Mouse (Mus musculus): ENCODE data around the gene Snf8. TPM values are rescaled to one million over a fixed set of nuclear protein-coding genes. Genes with fewer than 3 reads are reported as not detected.

The Snf8 gene
- polyA plus RNA-seq, 1 experiment from 2014 or later = 78.9 TPM

- H3K9ac ChIP-seq = no peak overlapping the region
- H3K27ac ChIP-seq (ENCODE audit: poor library complexity, severe bottlenecking) = no peak overlapping the region
- 0 out of 2 replicates have a peak, but pooled peaks cover 2% of the 10 kb centered on the region for H3K4me1 ChIP-seq (replicated peaks)
- H3K36me3 ChIP-seq = peaks cover 89% of the 10 kb centered on the region
- no peak overlapping the region for H3K4me3 ChIP-seq
- H3K4me2 ChIP-seq = no peak overlapping the region
- ATAC-seq (ENCODE audit: insufficient number of reproducible peaks, low FRiP score) = peak; percentile 53; the same call in 1 of the 2 replicates
- WGBS = 84% methylated on average over 4 of the region's 4 CpGs
- H3K27me3 ChIP-seq (replicated peaks) = no peaks in the 10 kb centered on the region
- H3K9me3 ChIP-seq (replicated peaks) = no peaks in the 10 kb centered on the region
Measured at GRCm38 (mm10) chr11:96049939-96050338, 15.3 kb downstream of the Snf8 start.

DNA sequence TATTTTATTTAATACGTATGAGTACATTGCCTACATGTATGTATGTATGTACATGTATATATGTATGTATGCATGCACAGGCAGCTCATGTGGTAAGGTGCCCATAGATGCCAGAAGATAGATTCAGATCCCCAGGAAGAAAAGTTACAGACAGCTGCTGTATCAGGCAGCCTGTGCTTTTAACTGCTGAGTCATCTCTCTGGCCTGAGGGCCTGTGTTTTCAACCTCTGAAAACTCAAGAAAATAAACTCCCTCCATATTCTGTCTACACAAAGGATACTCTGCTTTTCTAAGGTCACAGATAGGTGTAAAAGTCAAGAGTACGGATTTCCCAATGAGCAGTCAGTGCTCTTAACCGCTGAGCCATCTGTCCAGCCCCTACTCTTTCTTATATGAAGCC is 16.2 kb downstream of the Snf8 start:
- Histone ChIP-seq H3K36me3 (peaks cover 91% of the 10 kb centered on the region), H3K27ac (ENCODE audit: poor library complexity, severe bottlenecking) (no peak overlapping the region), H3K4me2 (no peak overlapping the region), H3K9ac (no peak overlapping the region), H3K9me3 (replicated peaks) (no peaks in the 10 kb centered on the region), H3K4me1 (replicated peaks) (0 out of 2 replicates have a peak, but pooled peaks cover 2% of the 10 kb centered on the region), H3K27me3 (replicated peaks) (no peaks in the 10 kb centered on the region), H3K4me3 (no peak overlapping the region)
- ATAC-seq (ENCODE audit: insufficient number of reproducible peaks, low FRiP score) = no peak
- WGBS = 95% methylated on average over 3 of the region's 3 CpGs

GRCm38 (mm10) chr11:96058309-96058708 is 23.6 kb downstream of the Snf8 start:
- Histone ChIP-seq H3K36me3 (peaks cover 74% of the 10 kb centered on the region), H3K9me3 (replicated peaks) (no peaks in the 10 kb centered on the region), H3K27ac (ENCODE audit: poor library complexity, severe bottlenecking) (no peak overlapping the region), H3K27me3 (replicated peaks) (no peaks in the 10 kb centered on the region), H3K9ac (no peak overlapping the region), H3K4me1 (replicated peaks) (peaks cover 9% of the 10 kb centered on the region; the same call in 1 of the 2 replicates), H3K4me3 (no peak overlapping the region), H3K4me2 (no peak overlapping the region)
- WGBS = 82% methylated on average over 4 of the region's 4 CpGs
- ATAC-seq (ENCODE audit: insufficient number of reproducible peaks, low FRiP score) = no peak

- H3K9ac ChIP-seq = peak overlapping the region; percentile 97
- peak overlapping the region; percentile 82 for H3K4me2 ChIP-seq
- H3K9me3 ChIP-seq (replicated peaks) = no peaks in the 10 kb centered on the region
- H3K4me3 ChIP-seq = peak overlapping the region; percentile 91
- WGBS = under 1% methylated on average over 58 of the region's 64 CpGs
- peaks cover 21% of the 10 kb centered on the region for H3K36me3 ChIP-seq
- no peaks in the 10 kb centered on the region for H3K27me3 ChIP-seq (replicated peaks)
- ATAC-seq (ENCODE audit: insufficient number of reproducible peaks, low FRiP score) = peak; percentile 69
- peak overlapping the region; percentile 84 for H3K27ac ChIP-seq (ENCODE audit: poor library complexity, severe bottlenecking)
- peaks cover 19% of the 10 kb centered on the region for H3K4me1 ChIP-seq (replicated peaks)
Measured at GRCm38 (mm10) chr11:96064521-96065214, 30.0 kb downstream of the Snf8 start.

DNA sequence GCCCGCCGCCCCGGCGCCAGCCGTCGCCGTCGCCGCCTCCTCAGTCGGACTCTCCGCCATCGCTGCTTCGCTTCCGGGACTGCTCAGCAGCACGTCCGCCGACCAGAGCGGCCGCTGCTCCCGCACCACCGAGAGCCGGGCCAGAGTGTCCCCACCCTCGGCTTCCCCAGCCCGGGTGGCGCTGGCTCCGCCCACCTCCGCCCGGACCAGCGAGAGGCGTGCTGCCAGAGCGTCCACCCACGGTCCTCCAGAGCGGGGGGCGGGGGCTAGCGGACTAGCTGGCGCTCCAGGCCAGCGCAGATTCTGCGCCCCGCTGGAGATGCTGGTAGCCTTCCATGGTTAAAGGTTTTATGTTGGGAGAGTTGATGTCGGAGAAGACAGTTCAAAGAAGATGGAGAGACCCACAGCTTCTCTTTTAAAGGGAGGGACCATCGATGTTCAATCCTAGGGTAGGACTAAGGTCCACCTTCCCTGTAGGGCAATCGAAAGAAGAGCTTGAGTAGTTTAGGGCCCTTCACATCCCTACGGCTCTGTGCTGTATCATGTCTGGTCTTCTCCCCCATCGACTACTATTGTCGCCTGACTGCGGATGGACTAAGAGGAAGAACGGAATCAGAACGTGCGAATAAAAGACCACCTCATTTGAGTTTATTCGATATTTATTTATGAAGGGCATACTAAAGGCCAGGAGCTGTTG is 30.7 kb downstream of the Snf8 start, which contains the start of gene Ube2z:
TSS of gene Ube2z (minus strand) at position 174 of the 697 bp plus-strand sequence.
- Histone ChIP-seq H3K4me2 (peak within 1 kb of the TSS; percentile 82), H3K9me3 (replicated peaks) (no peaks in the 10 kb centered on the region), H3K27me3 (replicated peaks) (no peaks in the 10 kb centered on the region), H3K9ac (peak within 1 kb of the TSS; percentile 97), H3K27ac (ENCODE audit: poor library complexity, severe bottlenecking) (peak within 1 kb of the TSS; percentile 84), H3K36me3 (peaks cover 21% of the 10 kb centered on the region), H3K4me1 (replicated peaks) (peaks cover 19% of the 10 kb centered on the region), H3K4me3 (peak within 1 kb of the TSS; percentile 91)
- ATAC-seq (ENCODE audit: insufficient number of reproducible peaks, low FRiP score) = peak; percentile 99
- 4% methylated on average over 49 of the region's 50 CpGs for WGBS

DNA sequence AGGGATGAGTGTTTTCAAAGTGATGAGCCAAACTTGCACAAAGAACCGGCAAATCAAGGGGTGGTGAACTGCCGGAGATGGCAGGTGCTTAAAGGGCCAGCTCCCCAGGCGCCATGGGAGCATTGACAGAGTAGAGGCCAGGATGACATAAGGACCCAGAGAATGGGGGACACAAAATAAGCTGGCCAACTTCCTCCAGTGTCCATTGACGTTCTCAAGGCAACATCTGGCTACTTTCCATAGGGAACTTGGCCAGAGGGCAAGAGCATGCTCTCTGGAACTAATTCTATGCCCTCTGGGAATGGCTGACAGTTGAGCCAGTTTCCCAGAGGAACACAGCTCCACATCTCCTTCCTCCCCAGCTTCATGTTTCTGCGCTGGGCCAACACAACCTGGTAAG is 33.5 kb downstream of the Snf8 start:
- Histone ChIP-seq H3K9me3 (replicated peaks) (no peaks in the 10 kb centered on the region), H3K4me1 (replicated peaks) (peaks cover 22% of the 10 kb centered on the region), H3K4me2 (no peak overlapping the region), H3K36me3 (peaks cover 26% of the 10 kb centered on the region), H3K9ac (no peak overlapping the region), H3K27ac (ENCODE audit: poor library complexity, severe bottlenecking) (no peak overlapping the region), H3K27me3 (replicated peaks) (no peaks in the 10 kb centered on the region), H3K4me3 (no peak overlapping the region)
- no peak for ATAC-seq (ENCODE audit: insufficient number of reproducible peaks, low FRiP score)
- WGBS = 70% methylated on average over 5 of the region's 5 CpGs

GRCm38 (mm10) chr11:96070353-96070752 is 35.7 kb downstream of the Snf8 start:
- Histone ChIP-seq H3K4me3 (no peak overlapping the region), H3K27ac (ENCODE audit: poor library complexity, severe bottlenecking) (no peak overlapping the region), H3K27me3 (replicated peaks) (no peaks in the 10 kb centered on the region), H3K9ac (no peak overlapping the region), H3K36me3 (peaks cover 33% of the 10 kb centered on the region), H3K9me3 (replicated peaks) (no peaks in the 10 kb centered on the region), H3K4me2 (no peak overlapping the region), H3K4me1 (replicated peaks) (peaks cover 25% of the 10 kb centered on the region)
- 80% methylated on average over 7 of the region's 7 CpGs for WGBS
- no peak for ATAC-seq (ENCODE audit: insufficient number of reproducible peaks, low FRiP score)

GRCm38 (mm10) chr11:96071013-96071412 is 36.3 kb downstream of the Snf8 start:
- H3K4me1 ChIP-seq (replicated peaks) = peaks cover 25% of the 10 kb centered on the region
- H3K4me3 ChIP-seq = no peak overlapping the region
- 78% methylated on average over 1 of the region's 1 CpGs for WGBS
- H3K27ac ChIP-seq (ENCODE audit: poor library complexity, severe bottlenecking) = no peak overlapping the region
- H3K9ac ChIP-seq = no peak overlapping the region
- ATAC-seq (ENCODE audit: insufficient number of reproducible peaks, low FRiP score) = no peak
- no peaks in the 10 kb centered on the region for H3K9me3 ChIP-seq (replicated peaks)
- H3K27me3 ChIP-seq (replicated peaks) = no peaks in the 10 kb centered on the region
- no peak overlapping the region for H3K4me2 ChIP-seq
- peaks cover 33% of the 10 kb centered on the region for H3K36me3 ChIP-seq

- Histone ChIP-seq H3K27ac (ENCODE audit: poor library complexity, severe bottlenecking) (no peak overlapping the region), H3K4me1 (replicated peaks) (peaks cover 25% of the 10 kb centered on the region), H3K36me3 (peaks cover 33% of the 10 kb centered on the region), H3K27me3 (replicated peaks) (no peaks in the 10 kb centered on the region), H3K9ac (peak overlapping the region; percentile 89), H3K4me2 (peak overlapping the region; percentile 90), H3K4me3 (peak overlapping the region; percentile 79), H3K9me3 (replicated peaks) (no peaks in the 10 kb centered on the region)
- ATAC-seq (ENCODE audit: insufficient number of reproducible peaks, low FRiP score) = no peak
- WGBS = 69% methylated on average over 9 of the region's 9 CpGs
Measured at GRCm38 (mm10) chr11:96073295-96073993, 38.8 kb downstream of the Snf8 start.

DNA sequence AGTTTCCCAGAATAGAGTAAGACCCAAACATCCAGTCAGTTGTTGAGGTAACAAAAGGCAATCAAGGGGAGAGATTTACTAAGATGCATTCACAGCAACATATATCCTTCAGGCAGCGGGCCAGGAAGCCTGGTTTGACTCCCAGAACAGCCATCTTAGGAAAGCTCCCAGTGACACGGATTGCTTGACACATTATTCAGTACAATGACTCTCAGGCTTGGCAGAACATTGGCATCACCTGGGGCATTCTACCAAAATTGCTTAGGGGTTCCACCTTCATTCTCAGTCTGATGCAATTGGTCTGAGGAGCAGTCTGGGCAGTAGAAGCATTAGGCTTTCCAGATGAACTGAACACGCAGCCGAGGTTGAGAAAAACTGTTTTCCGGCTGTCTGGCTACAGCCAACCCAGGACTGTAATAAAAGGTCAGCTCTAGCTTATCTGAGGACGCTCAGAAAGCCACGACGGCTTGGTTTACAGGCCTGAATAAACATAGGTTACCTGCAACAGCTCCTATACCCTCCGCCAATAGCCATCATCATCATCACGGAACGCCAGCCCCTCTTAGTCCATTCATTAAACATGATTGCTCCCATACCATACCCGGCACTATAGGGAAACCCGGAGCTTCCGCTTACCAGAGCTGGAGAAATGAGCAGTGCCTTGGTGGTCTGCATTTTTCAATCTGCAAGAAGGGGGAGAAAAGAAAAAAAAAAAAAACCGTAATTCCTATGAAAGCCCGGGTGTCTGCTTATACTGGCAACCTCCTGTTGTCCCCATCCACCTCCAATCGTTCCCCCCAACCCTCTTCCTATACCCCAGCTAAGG is 39.9 kb downstream of the Snf8 start:
- no peaks in the 10 kb centered on the region for H3K27me3 ChIP-seq (replicated peaks)
- H3K9ac ChIP-seq = peak overlapping the region; percentile 89
- no peak for ATAC-seq (ENCODE audit: insufficient number of reproducible peaks, low FRiP score)
- H3K4me1 ChIP-seq (replicated peaks) = peaks cover 25% of the 10 kb centered on the region
- peak overlapping the region; percentile 79 for H3K4me3 ChIP-seq
- WGBS = 14% methylated on average over 17 of the region's 17 CpGs
- peaks cover 33% of the 10 kb centered on the region for H3K36me3 ChIP-seq
- peak overlapping the region; percentile 86 for H3K27ac ChIP-seq (ENCODE audit: poor library complexity, severe bottlenecking)
- no peaks in the 10 kb centered on the region for H3K9me3 ChIP-seq (replicated peaks)
- H3K4me2 ChIP-seq = peak overlapping the region; percentile 90

All from heart, embryonic 12.5 days (tissue).